Mouse (Mus musculus): Measurements from ENCODE around the gene Dapl1.

Gene Dapl1

DNA sequence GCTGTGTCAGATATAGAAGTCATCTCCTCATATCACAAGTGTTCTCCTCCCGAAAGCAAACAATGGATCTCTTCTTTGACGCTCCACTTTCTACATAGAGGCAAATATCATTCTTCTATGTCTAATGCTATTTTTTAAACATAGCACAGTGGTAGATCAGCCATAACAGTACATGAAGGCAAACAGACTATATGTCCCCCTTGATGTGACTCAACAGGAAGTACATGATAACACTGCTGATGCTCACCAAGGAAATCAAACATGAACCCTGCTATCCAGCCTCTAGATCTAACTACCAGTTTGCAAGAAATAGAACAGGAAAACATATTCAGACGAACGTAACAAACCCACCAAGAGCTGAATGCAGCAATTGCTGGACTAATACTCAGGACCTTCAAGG lies 10.1 kb upstream of the Dapl1 start:
- no peak for DNase-seq

DNA sequence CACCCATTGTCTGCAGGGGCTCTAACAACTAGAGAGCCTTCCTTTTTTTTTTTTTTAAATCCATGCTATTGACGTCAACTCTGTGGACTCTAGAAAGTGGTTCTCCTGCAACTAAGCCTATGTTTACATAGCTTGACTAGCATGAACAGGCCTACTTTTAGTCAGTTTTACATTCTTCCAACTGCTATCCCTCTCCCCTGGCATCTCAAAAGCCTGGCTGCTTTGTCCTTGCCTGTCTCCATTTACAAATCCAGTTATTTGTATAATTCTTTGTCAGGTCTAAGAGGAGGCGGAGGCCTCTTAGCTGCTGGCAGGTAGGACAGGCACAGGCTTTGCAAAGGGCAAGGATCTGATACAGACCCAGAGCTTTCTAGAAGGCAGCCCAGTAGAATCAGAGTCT lies 627 bp downstream of the Dapl1 start:
- DNase-seq: no peak

DNA sequence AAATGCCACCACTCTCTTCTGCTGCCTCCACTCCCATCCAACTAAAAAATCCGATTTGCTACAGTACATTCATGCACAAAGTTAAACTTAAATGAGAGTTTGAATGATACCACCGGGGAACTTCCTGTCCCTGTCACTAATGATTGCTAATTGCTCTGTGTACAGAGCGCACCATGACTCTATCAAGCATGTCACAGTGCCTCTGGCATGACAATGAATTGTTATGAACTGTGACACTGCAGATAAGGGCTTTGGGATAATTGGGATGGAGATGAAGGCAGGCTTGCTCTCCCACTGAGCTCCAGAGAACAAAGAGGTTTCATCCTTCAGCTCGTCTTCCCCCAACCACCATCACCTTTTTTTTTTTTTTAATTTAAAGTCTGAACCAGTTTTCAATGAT lies 1.2 kb downstream of the Dapl1 start:
- no peak for DNase-seq

DNA sequence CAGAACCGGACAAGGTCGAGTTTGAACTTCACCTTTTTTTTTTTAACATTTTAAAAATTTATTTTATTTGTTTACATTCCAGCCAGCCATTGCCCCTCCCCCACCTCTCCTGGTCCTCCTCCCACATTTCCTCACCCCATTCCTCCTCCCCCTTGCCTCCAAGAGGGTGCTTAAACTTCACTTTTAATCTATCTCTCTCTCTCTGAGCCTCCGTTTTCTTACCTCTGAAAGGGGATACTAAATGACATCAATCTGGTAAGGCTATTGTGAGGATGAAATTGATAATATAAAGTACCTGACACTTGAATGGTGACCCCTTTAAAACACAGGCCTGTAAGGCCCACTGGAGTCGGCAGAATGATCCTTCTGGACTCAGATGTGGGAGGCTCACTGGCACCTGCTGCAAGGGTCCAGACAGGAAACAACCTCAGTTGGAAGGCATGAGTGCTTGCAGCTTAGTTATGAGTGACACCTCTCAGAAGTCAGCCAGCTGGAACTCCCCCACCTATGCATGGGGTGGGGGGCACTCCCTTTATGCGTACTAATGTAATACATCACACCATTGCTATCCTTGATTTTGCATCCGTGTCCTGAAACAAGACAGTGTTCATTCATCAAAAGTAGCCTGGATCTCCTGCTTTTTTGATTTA lies 1.9 kb downstream of the Dapl1 start:
- DNase-seq: no peak

DNA sequence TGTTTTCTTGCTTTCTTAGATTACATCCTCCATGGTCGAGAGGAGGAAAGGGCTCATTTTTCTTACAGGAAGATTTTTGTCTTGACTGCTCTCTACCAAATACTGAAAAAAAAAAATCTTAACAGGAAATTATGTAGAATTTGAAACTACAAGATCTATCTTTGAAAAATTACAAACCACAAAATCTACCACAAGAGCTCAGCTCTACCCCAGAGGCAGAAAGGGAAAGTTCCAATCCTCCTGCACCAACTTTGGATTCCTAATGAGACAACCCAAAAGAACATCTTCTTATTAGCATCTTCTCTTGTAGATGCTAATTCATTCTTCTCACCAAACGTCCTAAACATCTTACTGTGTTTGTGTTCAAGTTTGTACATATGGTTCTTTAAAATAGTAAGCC lies 3.8 kb downstream of the Dapl1 start:
- no peak for DNase-seq

DNA sequence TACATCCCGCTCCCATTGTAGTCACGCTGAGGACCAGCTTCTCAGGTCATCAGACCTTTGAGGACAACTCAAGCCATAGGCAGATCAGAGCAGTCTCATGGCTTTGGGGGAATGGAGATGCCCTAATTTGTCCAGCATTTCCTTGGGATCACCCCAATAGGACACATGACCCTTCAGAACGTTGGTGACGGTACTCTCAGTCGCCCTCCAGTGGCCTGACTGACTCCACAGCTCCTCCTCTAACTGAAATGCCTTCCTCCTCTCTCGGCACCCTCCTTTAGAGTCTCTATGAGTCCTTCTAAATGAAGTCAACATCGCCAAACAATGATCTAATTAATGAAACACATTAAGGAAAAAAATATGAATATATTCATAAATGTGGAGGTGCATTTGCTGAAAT lies 5.9 kb downstream of the Dapl1 start:
- no peak for DNase-seq

DNA sequence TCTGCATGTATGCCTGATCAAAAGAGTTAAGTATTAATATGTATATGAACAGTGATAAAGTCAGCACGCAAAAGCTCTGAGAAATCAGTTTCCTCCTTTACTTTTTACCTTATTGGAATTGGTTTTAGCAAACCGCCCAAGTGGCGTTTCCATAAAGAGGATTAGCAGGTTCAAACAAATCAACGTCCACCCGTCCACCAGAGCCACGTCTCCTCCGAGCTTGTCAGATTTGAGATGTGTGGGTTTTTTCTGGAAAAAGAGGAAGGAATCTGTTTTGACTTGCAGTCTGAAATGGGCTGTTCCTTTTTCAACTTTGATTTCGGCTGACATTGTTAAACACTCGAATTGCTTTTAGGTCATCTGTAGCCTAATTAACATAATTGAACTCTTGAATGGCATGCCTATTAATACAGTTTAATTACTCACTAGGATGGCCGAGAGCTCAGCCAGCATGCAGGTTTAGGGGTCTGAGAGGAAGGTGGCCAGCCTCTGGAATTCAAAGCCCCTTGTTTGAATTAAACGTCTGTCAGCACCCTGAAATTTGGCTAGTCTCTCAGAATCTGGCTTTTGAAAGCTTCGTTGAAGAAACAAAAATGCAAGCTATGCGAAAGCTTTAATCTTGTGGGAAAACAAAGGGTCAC lies 9.1 kb downstream of the Dapl1 start:
- no peak for DNase-seq

DNA sequence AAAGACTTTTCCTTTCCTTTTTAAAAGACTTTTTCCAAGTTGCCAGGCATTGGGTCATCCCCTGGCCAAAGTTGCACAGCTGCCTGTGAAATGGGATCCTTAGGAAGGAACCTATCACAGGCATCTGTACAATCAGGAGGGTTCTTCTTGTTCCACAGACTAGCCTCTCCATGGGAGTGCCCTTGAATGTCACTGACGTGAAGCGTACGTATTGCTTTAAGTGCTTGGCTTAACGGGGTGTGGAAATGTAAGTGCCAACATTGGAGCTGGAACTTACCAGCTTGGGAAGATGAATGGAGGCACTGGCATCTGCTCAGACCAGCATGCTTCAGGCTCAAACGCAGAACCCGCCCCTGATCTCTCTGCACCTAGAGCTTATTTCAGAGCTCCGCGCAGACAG lies 14.7 kb downstream of the Dapl1 start:
- no peak for DNase-seq

DNA sequence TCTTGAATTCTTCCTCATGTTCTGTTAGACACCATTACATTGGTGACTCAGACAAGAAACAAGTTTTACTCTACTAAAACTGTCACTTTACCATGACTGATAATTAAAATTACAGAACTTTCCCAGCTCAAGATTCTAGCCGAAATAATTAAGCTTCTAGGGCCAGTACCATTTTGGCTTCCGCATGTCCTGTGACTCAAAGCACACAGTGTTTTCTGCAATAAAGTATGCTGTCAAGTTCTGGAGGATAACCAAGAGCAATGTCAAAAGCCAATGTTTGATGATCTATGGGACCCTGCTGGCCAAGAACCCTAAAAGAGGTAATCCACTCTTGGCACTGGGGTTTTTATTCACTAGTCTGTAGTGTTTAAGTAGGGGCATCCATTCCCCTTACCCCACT lies 15.3 kb downstream of the Dapl1 start:
- DNase-seq: no peak

DNA sequence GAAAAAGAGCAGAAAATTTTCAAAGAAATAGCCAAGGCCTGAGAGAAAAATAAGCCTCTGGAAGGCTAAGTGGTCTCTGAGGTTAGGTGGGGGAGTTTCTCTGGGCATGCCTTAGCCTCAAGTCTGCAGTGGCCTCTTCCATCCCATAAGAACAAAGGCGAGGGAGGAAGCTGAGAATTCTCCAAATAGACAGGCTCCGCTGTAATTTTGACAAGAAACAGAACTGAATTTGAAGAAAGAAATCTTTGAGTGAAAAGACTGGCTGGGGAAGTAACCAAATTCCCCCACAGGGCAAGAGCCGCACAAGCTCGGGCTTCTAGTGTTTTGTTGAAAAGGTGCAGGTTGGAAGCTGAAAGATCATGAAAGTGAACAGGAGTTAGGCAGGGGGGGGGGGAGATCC lies 24.6 kb downstream of the Dapl1 start:
- DNase-seq: no peak

DNA sequence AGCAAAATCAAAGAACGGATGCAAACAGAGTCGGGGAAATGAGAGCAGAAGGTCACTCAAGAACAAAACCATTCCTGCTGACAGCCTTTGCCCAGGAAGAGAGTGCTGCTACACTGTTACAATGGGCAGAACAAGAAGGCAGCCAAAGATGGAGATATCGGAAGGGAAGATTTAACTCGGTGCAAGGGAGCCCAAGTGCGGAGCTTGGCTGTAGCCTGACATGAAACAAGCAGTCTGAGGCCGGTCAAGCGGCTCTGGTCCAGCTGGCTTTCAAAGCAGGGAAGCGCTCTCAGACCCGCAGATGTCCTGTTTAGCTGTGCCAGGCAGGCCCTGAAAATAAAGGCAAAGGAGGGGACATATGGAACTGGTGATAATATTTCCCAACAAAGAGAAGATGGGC lies 26.0 kb downstream of the Dapl1 start:
- DNase-seq: no peak

DNA sequence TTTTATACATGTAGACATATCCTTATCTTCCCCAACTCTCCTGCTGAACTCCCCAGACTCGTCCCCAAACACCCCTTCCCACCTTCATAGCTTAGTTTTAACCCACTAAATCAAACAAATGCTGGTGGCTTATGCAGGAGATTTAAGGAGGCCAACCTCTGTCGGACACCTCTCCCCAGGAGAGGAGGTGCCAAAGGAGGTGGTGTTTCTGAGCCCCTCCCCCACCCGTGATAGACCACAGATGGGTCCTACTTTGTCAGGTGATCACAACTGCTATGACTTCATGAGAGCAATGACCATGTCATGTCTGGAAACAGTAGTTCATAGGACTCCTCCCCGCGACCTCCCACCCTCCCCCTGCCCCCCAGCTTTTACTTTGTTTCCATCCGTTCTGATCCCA lies 26.4 kb downstream of the Dapl1 start:
- DNase-seq: no peak

DNA sequence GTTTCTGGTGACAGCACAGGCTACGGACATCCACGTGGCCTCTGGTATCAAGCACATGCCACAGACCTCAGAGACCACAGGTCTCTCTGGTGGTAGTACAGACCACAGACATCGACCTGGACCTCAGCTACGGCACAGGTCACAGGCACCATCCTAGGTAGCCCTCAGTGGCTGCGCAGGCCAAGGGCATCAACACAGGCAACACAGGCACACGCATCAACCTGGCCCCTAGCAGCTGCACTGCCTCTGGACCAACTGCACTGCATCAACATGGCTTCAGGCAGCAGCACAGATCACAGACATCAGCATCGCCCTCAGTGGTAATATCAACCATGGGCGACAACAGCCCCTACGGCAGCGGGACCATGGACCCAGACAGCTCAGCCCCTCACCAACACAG lies 36.2 kb downstream of the Dapl1 start:
- DNase-seq: no peak

DNA sequence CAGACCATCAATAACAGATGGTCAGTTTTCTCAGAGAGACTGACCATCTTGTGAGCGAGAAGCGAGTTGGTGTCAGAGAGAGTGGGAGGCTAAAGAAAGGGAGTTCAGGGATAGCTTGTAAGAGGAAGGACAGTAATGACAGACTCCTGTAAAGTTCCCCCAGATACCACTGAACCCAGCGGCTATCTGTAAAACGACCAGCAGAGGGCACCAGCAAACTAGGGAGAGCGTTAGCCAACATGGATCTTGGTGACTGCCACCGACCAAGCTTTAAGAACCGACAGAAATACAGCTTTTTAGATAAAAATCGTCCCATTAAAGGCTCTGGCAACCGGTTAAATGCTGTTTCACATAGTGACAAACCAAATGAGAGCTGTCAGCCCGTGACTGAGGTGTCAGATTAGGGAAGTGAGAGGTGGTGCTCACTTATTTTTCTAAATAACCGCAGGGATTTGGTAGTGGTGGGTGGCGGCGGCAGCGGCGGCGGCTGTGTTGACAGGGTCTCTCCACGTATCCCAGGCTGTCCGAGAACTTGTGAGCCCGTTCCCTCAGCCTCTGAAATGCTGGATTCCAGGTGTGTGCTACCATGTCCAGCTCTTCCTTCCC lies 37.7 kb downstream of the Dapl1 start:
- peak; percentile 90 for DNase-seq

DNA sequence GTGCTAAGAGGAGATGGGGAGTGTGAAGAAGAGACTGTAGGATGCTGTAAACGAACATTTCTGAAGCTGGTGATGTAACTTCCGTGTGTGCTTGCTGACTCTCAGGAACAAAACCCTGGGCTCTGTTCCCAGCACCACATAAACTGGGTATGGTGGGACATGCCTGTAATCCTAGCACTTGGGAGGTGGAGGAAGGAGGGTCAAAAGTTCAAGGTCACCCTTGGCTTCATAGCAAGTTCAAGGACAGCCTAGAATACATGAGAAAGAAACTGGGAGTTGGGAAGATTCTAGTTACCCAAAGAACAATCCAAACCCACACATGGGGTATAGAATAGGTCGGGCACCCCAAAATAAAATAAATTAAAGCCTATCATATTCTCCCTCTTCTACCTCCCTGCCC lies 39.1 kb downstream of the Dapl1 start:
- DNase-seq: no peak

DNA sequence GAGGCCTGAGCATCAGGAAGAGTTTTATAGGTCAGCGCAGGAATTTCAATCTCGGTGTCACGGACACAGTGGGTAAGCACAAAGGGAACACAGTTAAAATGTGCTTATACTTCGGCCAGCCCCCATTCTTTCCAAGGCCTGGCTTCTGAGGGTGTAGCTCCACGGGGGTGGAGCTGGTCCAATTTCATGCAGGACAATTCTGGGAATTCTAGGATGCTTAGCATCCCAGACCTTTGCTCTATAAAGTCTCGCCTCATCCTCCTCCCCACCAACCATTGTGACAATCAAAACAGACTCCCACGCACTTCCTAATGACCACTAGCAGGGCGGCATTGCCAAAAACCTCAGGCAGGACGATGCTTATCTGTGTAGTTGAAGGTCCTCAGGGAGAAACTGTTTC lies 42.4 kb downstream of the Dapl1 start:
- DNase-seq: no peak

DNA sequence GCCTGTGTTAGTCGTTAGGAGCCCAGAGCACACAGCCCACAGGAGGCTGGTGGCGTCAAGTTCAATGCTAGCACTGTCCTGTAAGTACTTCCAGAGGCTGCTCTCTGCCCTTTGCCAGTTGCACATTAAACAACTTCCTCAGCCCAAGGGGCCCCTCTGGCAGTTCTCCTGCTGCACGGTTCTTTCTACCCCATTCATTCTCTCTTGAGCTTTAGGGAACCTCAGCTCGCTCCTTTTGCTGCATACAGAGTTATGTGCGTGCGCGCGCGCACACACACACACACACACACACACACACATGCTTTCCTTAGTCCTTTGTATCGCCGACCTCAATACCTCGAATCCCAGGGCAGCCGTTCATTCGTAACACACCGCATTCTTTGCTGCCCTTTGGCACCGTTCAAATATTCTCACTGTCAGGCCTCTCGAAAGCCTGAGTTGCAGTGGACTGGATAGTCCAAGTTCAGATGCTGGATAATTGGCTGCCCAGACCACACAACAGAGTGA lies 45.2 kb downstream of the Dapl1 start:
- no peak for DNase-seq

DNA sequence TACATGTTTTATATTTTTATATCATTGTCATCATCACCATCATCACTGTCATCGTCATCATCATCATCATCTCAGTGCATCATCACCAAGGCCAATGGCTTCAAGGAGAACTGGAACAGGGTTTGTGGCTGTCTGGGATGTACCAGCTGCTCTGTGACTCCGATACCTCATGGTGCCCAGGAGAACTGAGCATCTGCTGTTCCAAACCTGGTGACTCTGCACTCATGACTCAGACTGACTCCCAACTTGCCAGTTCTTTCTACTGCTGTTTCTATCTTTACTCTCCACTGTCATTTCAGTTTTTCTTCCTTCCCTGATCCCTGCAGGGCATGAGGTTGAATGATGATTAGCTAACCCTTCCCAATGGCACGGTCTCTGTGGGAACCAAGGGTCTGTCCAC lies 46.4 kb downstream of the Dapl1 start:
- no peak for DNase-seq

DNA sequence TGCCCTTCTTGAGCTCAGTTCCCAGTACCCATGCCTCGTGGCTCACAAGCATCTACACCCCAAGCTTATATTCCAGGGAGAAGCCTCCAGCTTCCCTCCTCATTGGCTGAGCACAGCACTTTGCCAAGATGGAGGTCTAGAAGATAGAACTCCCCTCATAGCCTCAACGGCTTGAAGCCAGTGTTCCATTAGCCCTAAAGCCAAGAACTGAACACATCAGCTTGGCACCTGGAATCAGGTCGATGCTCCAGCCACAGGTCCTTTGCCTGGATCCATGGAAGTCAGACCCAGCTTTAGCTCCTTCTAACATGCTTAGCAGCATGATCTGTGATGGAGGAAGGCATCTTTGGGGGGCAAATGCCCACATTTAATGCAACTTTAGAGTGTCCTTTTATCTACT lies 48.5 kb downstream of the Dapl1 start:
- DNase-seq: no peak

DNA sequence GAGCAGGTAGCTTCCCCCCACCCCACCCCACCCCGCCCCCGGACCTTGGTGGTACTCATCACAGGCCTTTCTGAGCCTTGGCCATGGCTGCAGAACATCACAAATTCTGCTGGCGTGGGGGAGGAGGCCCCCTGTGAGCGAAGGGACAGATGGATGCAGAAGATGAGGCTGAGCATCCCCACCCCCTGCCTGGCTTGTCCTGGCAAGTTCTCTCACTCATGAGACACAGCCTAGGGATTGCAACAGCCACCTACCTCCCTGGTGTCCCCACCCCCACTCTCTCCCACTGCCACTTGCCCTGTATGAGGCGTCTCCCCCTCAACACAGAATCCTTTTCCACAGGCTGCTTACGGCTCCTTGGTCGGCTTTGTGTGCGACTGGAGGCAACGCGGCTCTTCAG lies 49.1 kb downstream of the Dapl1 start:
- no peak for DNase-seq

DNA sequence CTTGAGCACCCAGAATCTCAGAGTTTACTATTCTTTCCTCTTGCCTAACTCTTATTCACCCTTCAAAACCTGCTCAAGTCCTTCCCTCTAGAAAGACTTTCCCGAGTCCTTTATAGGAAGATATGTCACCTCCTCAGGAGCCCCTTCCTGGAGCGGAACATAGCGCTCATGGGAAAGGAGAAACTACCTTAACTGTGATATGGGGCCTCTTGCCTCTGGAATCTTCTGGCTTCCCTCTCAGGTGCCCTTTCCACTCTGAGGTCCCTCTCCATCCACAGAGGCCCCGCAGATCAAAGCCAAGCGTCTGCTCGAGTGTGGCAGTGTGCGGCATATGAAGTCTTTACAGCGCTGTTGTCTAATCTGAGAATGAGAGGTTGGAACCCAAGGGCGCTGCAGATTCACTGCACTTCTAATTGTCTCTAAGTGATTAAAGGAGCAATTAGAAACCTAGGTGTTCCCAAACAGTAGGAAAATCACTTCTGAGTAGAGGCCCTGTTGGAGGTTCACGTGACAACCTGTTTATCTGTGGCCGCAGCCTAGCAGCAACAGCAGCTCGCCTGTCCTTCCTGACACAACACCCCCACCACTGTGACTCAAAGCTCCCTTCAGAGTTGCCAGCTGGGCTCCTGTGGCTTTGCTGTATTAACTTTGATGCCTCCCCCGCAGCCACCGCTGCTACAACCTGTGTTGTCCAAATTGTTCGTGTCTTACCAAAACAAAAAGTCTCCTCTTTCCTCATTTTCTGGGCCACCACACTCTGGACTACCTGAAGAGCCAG lies 49.7 kb downstream of the Dapl1 start:
- DNase-seq: no peak

DNA sequence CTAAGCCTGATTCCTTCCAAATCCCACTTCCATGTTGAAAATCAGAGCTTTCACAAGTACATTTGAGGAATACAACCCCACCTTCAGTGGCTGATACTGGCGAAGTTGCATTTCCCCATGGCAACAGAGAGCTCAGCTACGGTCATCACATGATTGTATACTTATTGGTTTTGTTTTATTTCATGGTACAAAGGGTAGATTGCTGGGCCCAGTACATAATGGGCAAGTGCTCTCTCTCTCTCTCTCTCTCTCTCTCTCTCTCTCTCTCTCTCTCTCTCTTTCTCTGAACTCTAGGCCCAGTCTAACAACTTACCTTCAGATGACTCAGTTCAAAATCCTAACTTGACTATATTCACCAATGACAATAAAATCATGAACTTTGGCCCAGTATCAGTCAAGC lies 52.5 kb downstream of the Dapl1 start:
- DNase-seq: no peak

DNA sequence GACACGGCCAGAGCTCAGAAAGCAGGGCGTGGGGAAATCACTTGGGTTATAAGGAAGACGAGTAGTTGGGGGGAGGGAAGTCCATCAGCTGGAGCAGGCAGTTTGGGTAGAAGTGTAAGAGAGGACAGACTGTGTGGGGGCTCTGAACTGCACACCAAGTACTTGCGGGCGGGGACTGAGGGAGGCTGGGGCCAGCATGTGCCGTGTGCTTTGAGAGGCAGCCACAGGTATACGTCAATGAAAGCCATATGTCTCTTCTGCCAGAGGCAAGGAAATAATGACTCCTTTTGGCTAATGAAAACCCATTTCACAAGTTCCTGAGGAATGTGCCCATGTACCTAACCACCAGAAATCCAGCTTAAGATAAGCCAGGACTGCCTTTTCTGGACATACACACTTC lies 53.6 kb downstream of the Dapl1 start:
- no peak for DNase-seq

DNA sequence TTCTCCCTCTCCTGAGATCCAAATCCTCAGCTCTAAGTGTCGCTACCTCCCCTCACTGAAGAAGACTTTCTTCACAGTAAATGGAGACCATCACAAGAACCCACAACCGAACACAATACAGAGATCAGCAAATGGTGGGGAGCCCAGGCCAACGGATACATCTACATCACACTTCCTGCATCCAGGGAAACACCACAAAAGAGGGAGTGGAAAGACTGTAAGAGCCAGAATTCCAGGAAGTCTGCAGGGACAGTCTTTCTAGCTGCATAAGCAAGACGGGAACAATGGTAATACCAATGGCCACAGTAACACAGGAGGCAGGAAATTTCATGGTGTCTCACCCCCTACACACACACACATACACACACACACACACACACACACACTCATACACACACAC lies 55.3 kb downstream of the Dapl1 start:
- DNase-seq: no peak
